Mouse (Mus musculus) heart, embryonic 14.5 days (tissue): ENCODE data around the gene Aif1l. TPM values are rescaled to one million over a fixed set of nuclear protein-coding genes. Genes with fewer than 3 reads are reported as not detected.

Experiments used
- ATAC-seq: fragments of 200-750 bp; cut with Nextera tagmentation; 2 replicates; pipeline ENCODE4 v1.8.0; 2017; ENCODE audit warnings: low read depth, moderate TSS enrichment; ENCODE audit not compliant: insufficient number of reproducible peaks, insufficient read depth, low FRiP score
- H3K27ac ChIP-seq, 2 experiments: fragments of 200-500 bp in 1 of 2; fragments of 300-500 bp in 1 of 2; sonication (generic) in 1 of 2; replicated peaks in 1 of 2; 2 replicates each; pipeline ENCODE4 v1.5.1; 2012 to 2014; ENCODE audit warnings: low read depth in 2 of 2, low read length in 2 of 2, control low read depth in 1 of 2, mild to moderate bottlenecking in 1 of 2, mixed read lengths in 1 of 2; ENCODE audit not compliant: control insufficient read depth in 1 of 2, insufficient read depth in 1 of 2
- H3K27me3 ChIP-seq: fragments of 300-500 bp; sonication (generic); 2 replicates; pipeline ENCODE4 v1.6.1; 2014; ENCODE audit warnings: mild to moderate bottlenecking, low read length, control low read depth; ENCODE audit not compliant: control insufficient read depth, insufficient read depth
- H3K36me3 ChIP-seq: fragments of 300-500 bp; sonication (generic); 2 replicates; pipeline ENCODE4 v1.6.1; 2014; ENCODE audit warnings: mild to moderate bottlenecking, control low read depth, low read length, mixed read lengths; ENCODE audit not compliant: control insufficient read depth, insufficient read depth
- H3K4me1 ChIP-seq, 2 experiments: fragments of 200-500 bp in 1 of 2; fragments of 300-500 bp in 1 of 2; sonication (generic) in 1 of 2; 2 replicates each; pipeline ENCODE4 v1.6.1; 2012 to 2014; ENCODE audit warnings: low read length in 2 of 2, control low read depth in 1 of 2, mixed read lengths in 1 of 2; ENCODE audit not compliant: control insufficient read depth in 2 of 2, insufficient read depth in 2 of 2
- H3K4me2 ChIP-seq: fragments of 300-500 bp; sonication (generic); 2 replicates; pipeline ENCODE4 v1.6.1; 2014; ENCODE audit warnings: mild to moderate bottlenecking, low read length
- H3K4me3 ChIP-seq, 2 experiments: fragments of 200-500 bp in 1 of 2; fragments of 300-500 bp in 1 of 2; sonication (generic) in 1 of 2; 2 replicates each; pipeline ENCODE4 v1.5.1; 2012 to 2014; ENCODE audit warnings: low read length in 2 of 2, mild to moderate bottlenecking in 2 of 2, control low read depth in 1 of 2, low read depth in 1 of 2, moderate library complexity in 1 of 2; ENCODE audit not compliant: control insufficient read depth in 1 of 2, insufficient read depth in 1 of 2
- H3K9ac ChIP-seq: fragments of 300-500 bp; sonication (generic); 2 replicates; pipeline ENCODE4 v1.6.1; 2014; ENCODE audit warnings: mild to moderate bottlenecking, low read length
- H3K9me3 ChIP-seq: fragments of 300-500 bp; sonication (generic); 2 replicates; pipeline ENCODE4 v1.6.1; 2016; ENCODE audit warnings: low read length, control low read depth; ENCODE audit not compliant: control insufficient read depth
- WGBS: fragments of 180-500 bp; shearing (Covaris S2); extraction: QIAGEN DNeasy Blood & Tissue Kit; methylation state at CpG from one replicate; pipeline ENCODE4 v1.1.7; 2014; 5-methylcytosine and 5-hydroxymethylcytosine counted together
- polyA plus RNA-seq: library from polyadenylated mRNA; unstranded; fragments of >200 nt; fragmentation: Nextera tagmentation; extraction: Ambion mirVana; gene quantifications from 2 replicates; pipeline ENCODE4 v1.2.1, GENCODE M21; 2014

The Aif1l gene
- 68.5 and 72.7 TPM in 2 replicates for polyA plus RNA-seq

GRCm38 (mm10) chr2:31950058-31950871 is at the start of gene Aif1l:
Aif1l (plus strand) TSS chr2:31950139.
- H3K36me3 ChIP-seq: no peaks in the 10 kb centered on the region
- peak within 1 kb of the TSS; percentile 92 for H3K4me2 ChIP-seq
- H3K27me3 ChIP-seq: peaks cover 4% of the 10 kb centered on the region; the same call in 1 of the 2 replicates
- H3K27ac ChIP-seq: no peak within 1 kb of the TSS
- no peaks in the 10 kb centered on the region for H3K9me3 ChIP-seq
- peaks cover 33 to 45% of the 10 kb centered on the region in 2 experiments for H3K4me1 ChIP-seq
- ATAC-seq: peak; percentile 29; the same call in 1 of the 2 replicates
- peak within 1 kb of the TSS; percentile 80 for H3K9ac ChIP-seq
- peak within 1 kb of the TSS; percentile 71 to 94 for H3K4me3 ChIP-seq
- under 1% methylated on average over 66 of the region's 66 CpGs for WGBS

- Histone ChIP-seq H3K27ac (no peak overlapping the region), H3K4me3 (no peak overlapping the region), H3K9ac (no peak overlapping the region), H3K4me1 (peaks cover 0 to 2% of the 10 kb centered on the region in 2 experiments; a peak in 1 of 4 replicates), H3K4me2 (no peak overlapping the region), H3K9me3 (no peaks in the 10 kb centered on the region), H3K27me3 (no peaks in the 10 kb centered on the region), H3K36me3 (no peaks in the 10 kb centered on the region)
- no peak for ATAC-seq
- WGBS: 63% methylated on average over 4 of the region's 4 CpGs
These were observed 49.0 kb upstream of the Aif1l start for GRCm38 (mm10) chr2:31900932-31901331.

- 0 out of 2 replicates have a peak, but pooled peaks have one; percentile 19 for ATAC-seq
- peaks cover 2 to 3% of the 10 kb centered on the region in 2 experiments; a peak in 1 of 4 replicates for H3K4me1 ChIP-seq
- H3K9me3 ChIP-seq: no peaks in the 10 kb centered on the region
- no peaks in the 10 kb centered on the region for H3K27me3 ChIP-seq
- no peak overlapping the region for H3K4me2 ChIP-seq
- no peak overlapping the region for H3K4me3 ChIP-seq
- H3K9ac ChIP-seq: no peak overlapping the region
- no peak overlapping the region for H3K27ac ChIP-seq
- 55% methylated on average over 4 of the region's 4 CpGs for WGBS
- no peaks in the 10 kb centered on the region for H3K36me3 ChIP-seq
These were observed 48.1 kb upstream of the Aif1l start for GRCm38 (mm10) chr2:31901659-31902362.

- Histone ChIP-seq H3K27ac (no peak overlapping the region), H3K27me3 (no peaks in the 10 kb centered on the region), H3K9ac (no peak overlapping the region), H3K4me3 (no peak overlapping the region), H3K36me3 (no peaks in the 10 kb centered on the region), H3K4me2 (no peak overlapping the region), H3K9me3 (no peaks in the 10 kb centered on the region), H3K4me1 (0 out of 4 replicates have a peak, but pooled peaks cover 0 to 3% of the 10 kb centered on the region in 2 experiments)
- WGBS: 33% methylated on average over 6 of the region's 6 CpGs
- no peak for ATAC-seq
These were observed 45.9 kb upstream of the Aif1l start for GRCm38 (mm10) chr2:31904089-31904488.

- no peaks in the 10 kb centered on the region for H3K27me3 ChIP-seq
- no peak overlapping the region for H3K4me2 ChIP-seq
- H3K4me3 ChIP-seq: no peak overlapping the region
- 0 out of 4 replicates have a peak, but pooled peaks cover 0 to 3% of the 10 kb centered on the region in 2 experiments for H3K4me1 ChIP-seq
- no peak for ATAC-seq
- no peak overlapping the region for H3K9ac ChIP-seq
- 12% methylated on average over 8 of the region's 8 CpGs for WGBS
- no peaks in the 10 kb centered on the region for H3K9me3 ChIP-seq
- H3K36me3 ChIP-seq: no peaks in the 10 kb centered on the region
- no peak overlapping the region for H3K27ac ChIP-seq
These were observed 45.3 kb upstream of the Aif1l start for GRCm38 (mm10) chr2:31904622-31905021.

GRCm38 (mm10) chr2:31905682-31906081 is 44.3 kb upstream of the Aif1l start:
- ATAC-seq: no peak
- no peaks in the 10 kb centered on the region for H3K27me3 ChIP-seq
- H3K4me3 ChIP-seq: no peak overlapping the region
- no peaks in the 10 kb centered on the region for H3K36me3 ChIP-seq
- no peak overlapping the region for H3K4me2 ChIP-seq
- H3K4me1 ChIP-seq: 0 out of 4 replicates have a peak, but pooled peaks cover 0 to 3% of the 10 kb centered on the region in 2 experiments
- H3K27ac ChIP-seq: no peak overlapping the region
- H3K9ac ChIP-seq: no peak overlapping the region
- 23% methylated on average over 9 of the region's 9 CpGs for WGBS
- H3K9me3 ChIP-seq: no peaks in the 10 kb centered on the region

- Histone ChIP-seq H3K36me3 (no peaks in the 10 kb centered on the region), H3K4me1 (0 out of 4 replicates have a peak, but pooled peaks cover 0 to 3% of the 10 kb centered on the region in 2 experiments), H3K9ac (no peak overlapping the region), H3K27me3 (no peaks in the 10 kb centered on the region), H3K27ac (no peak overlapping the region), H3K4me3 (no peak overlapping the region), H3K9me3 (no peaks in the 10 kb centered on the region), H3K4me2 (no peak overlapping the region)
- no peak for ATAC-seq
- 53% methylated on average over 9 of the region's 9 CpGs for WGBS
These were observed 43.5 kb upstream of the Aif1l start for GRCm38 (mm10) chr2:31906407-31906806.
